Mouse (Mus musculus): ENCODE measurements around the gene Oas1f.

- no peak for TF ChIP-seq CTCF (IDR thresholded peaks at IDR 0.05; ENCODE audit: low read depth)
- no peak for TF ChIP-seq EP300 (IDR thresholded peaks at IDR 0.05; ENCODE audit: low read depth)
Observed at GRCm38 (mm10) chr5:120809171-120809570, 38.0 kb upstream of the Oas1f start.

Data from liver, postnatal 0 days (tissue).